Mouse (Mus musculus) G1E (cell line): ENCODE measurements around the gene Olfr1428. TPM values are rescaled to one million over a fixed set of nuclear protein-coding genes. Genes with fewer than 3 reads are reported as not detected.

Source experiments
- ATAC-seq: 2 replicates; pipeline ENCODE4 v1.8.0; 2016; ENCODE audit warnings: mild to moderate bottlenecking; ENCODE audit not compliant: insufficient number of reproducible peaks, poor library complexity, low FRiP score, severe bottlenecking; ENCODE audit errors: extremely low read depth
- DNase-seq: peaks from one replicate; pipeline ENCODE4 v3.0.0; 2012; ENCODE audit warnings: low spot score
- H3K27me3 ChIP-seq: 2 replicates; pipeline ENCODE4 v1.6.1; 2012; ENCODE audit warnings: mild to moderate bottlenecking, low read length, inconsistent platforms; ENCODE audit not compliant: insufficient read depth
- H3K36me3 ChIP-seq: replicated peaks from 2 replicates; pipeline ENCODE3; 2012; ENCODE audit warnings: mild to moderate bottlenecking, inconsistent platforms
- H3K4me1 ChIP-seq: 2 replicates; pipeline ENCODE4 v1.6.1; 2012; ENCODE audit warnings: low read depth, low read length, inconsistent platforms, mixed read lengths; ENCODE audit not compliant: insufficient read depth
- H3K4me3 ChIP-seq: 2 replicates; pipeline ENCODE4 v1.5.1; 2012; ENCODE audit warnings: low read depth, mild to moderate bottlenecking, inconsistent platforms, low read length, moderate library complexity, mixed read lengths
- H3K9me3 ChIP-seq: replicated peaks from 2 replicates; pipeline ENCODE4 v1.6.1; 2012; ENCODE audit warnings: inconsistent platforms
- CTCF ChIP-seq: IDR thresholded peaks from 2 replicates; pipeline ENCODE4 v1.5.1; 2012; ENCODE audit warnings: low read depth, low read length, inconsistent platforms, mixed read lengths
- GATA1 ChIP-seq: IDR thresholded peaks from 2 replicates; pipeline ENCODE4 v1.6.1; 2012; ENCODE audit warnings: borderline replicate concordance, low read length, inconsistent platforms, mixed read lengths
- GATA2 ChIP-seq: IDR thresholded peaks from 2 replicates; pipeline ENCODE4 v1.6.1; 2012; ENCODE audit warnings: low read depth, low read length, inconsistent platforms, borderline replicate concordance
- POLR2AphosphoS5 ChIP-seq: IDR thresholded peaks from 2 replicates; pipeline ENCODE4 v1.6.1; 2012; ENCODE audit warnings: low read depth, low read length, inconsistent platforms; ENCODE audit not compliant: insufficient replicate concordance
- TAL1 ChIP-seq: conservative IDR thresholded peaks from 2 replicates; pipeline ENCODE4 v1.6.1; 2012; ENCODE audit warnings: low read depth, low read length, inconsistent platforms, mixed read lengths
- polyA plus RNA-seq: library from polyadenylated mRNA; stranded (reverse); fragments of >175 nt; gene quantifications from 2 replicates; pipeline ENCODE4 v1.2.3, GENCODE M21; 2012
- total RNA-seq, 2 experiments: library from RNA; stranded (forward) in 1 of 2; stranded (reverse) in 1 of 2; fragments of 200-1000 nt in 1 of 2; fragments of >200 nt in 1 of 2; fragmentation: Nextera tagmentation in 1 of 2; gene quantifications; 2 replicates each; pipeline ENCODE4 v1.2.3; 2014 to 2017

Olfr1428 gene
- total RNA-seq (2014; fragmentation: Nextera tagmentation) (not detected in 2 replicates), total RNA-seq (2017) (0.12 and 0.22 TPM in 2 replicates), polyA plus RNA-seq (not detected in 2 replicates)

GRCm38 (mm10) chr19:12115797-12116196 is at the start of gene Olfr1428:
Gene Olfr1428 (minus strand): TSS chr19:12115897.
- no peak for TF ChIP-seq GATA2
- no peak for TF ChIP-seq POLR2AphosphoS5
- TF ChIP-seq TAL1: no peak
- TF ChIP-seq CTCF: no peak
- TF ChIP-seq GATA1: no peak
- Histone ChIP-seq H3K4me3 (no peak within 1 kb of the TSS), H3K36me3 (no peaks in the 10 kb centered on the region), H3K4me1 (no peaks in the 10 kb centered on the region), H3K9me3 (no peaks in the 10 kb centered on the region), H3K27me3 (no peaks in the 10 kb centered on the region)
- DNase-seq (no peak), ATAC-seq (no peak)

GRCm38 (mm10) chr19:12145452-12145851 is 29.8 kb upstream of the Olfr1428 start:
- DNase-seq (no peak), ATAC-seq (no peak; the same call in 1 of the 2 replicates)
- Histone ChIP-seq H3K27me3 (no peaks in the 10 kb centered on the region), H3K36me3 (no peaks in the 10 kb centered on the region), H3K4me1 (no peaks in the 10 kb centered on the region), H3K9me3 (no peaks in the 10 kb centered on the region), H3K4me3 (no peak overlapping the region)
- TF ChIP-seq GATA1 (no peak), GATA2 (no peak), POLR2AphosphoS5 (no peak), TAL1 (no peak), CTCF (no peak)

- ATAC-seq (no peak), DNase-seq (no peak)
- Histone ChIP-seq H3K4me3 (no peak overlapping the region), H3K36me3 (no peaks in the 10 kb centered on the region), H3K27me3 (no peaks in the 10 kb centered on the region), H3K4me1 (no peaks in the 10 kb centered on the region), H3K9me3 (no peaks in the 10 kb centered on the region)
- no peak for TF ChIP-seq TAL1
- no peak for TF ChIP-seq GATA1
- no peak for TF ChIP-seq CTCF
- TF ChIP-seq GATA2: no peak
- TF ChIP-seq POLR2AphosphoS5: no peak
Measured at GRCm38 (mm10) chr19:12143356-12143755, 27.7 kb upstream of the Olfr1428 start.

- no peaks in the 10 kb centered on the region for H3K27me3 ChIP-seq
- ATAC-seq: no peak
- H3K36me3 ChIP-seq: no peaks in the 10 kb centered on the region
- DNase-seq: no peak
- TF ChIP-seq GATA1 (no peak), CTCF (peak; percentile 15; the same call in 1 of the 2 replicates)
- H3K9me3 ChIP-seq: no peaks in the 10 kb centered on the region
- no peak overlapping the region for H3K4me3 ChIP-seq
- no peaks in the 10 kb centered on the region for H3K4me1 ChIP-seq
Measured at GRCm38 (mm10) chr19:12134289-12134688, 18.6 kb upstream of the Olfr1428 start.

GRCm38 (mm10) chr19:12123103-12123502 is 7.4 kb upstream of the Olfr1428 start, which contains the start of gene Olfr76:
Gene Olfr76 (minus strand): TSS chr19:12123203.
- Histone ChIP-seq H3K27me3 (no peaks in the 10 kb centered on the region), H3K4me3 (no peak within 1 kb of the TSS), H3K4me1 (no peaks in the 10 kb centered on the region), H3K36me3 (no peaks in the 10 kb centered on the region), H3K9me3 (no peaks in the 10 kb centered on the region)
- TF ChIP-seq POLR2AphosphoS5 (no peak), GATA2 (no peak)
- DNase-seq (no peak), ATAC-seq (no peak)

GRCm38 (mm10) chr19:12116464-12116863 is 767 bp upstream of the Olfr1428 start:
- H3K4me3 ChIP-seq: no peak overlapping the region
- no peak for TF ChIP-seq GATA2
- TF ChIP-seq GATA1: no peak
- no peak for TF ChIP-seq TAL1
- no peak for TF ChIP-seq CTCF
- TF ChIP-seq POLR2AphosphoS5: no peak
- no peak for DNase-seq
- H3K4me1 ChIP-seq: no peaks in the 10 kb centered on the region
- H3K36me3 ChIP-seq: no peaks in the 10 kb centered on the region
- ATAC-seq: no peak
- no peaks in the 10 kb centered on the region for H3K9me3 ChIP-seq
- no peaks in the 10 kb centered on the region for H3K27me3 ChIP-seq

- ATAC-seq: no peak
- TF ChIP-seq TAL1 (no peak), GATA1 (no peak), GATA2 (no peak), POLR2AphosphoS5 (no peak), CTCF (no peak)
Measured at GRCm38 (mm10) chr19:12113807-12114206, 1.9 kb downstream of the Olfr1428 start.

More at GRCm38 (mm10) chr19:12113807-12114206, 1.9 kb downstream of the Olfr1428 start:
- H3K4me3 ChIP-seq: no peak overlapping the region
- H3K4me1 ChIP-seq: no peaks in the 10 kb centered on the region
- no peaks in the 10 kb centered on the region for H3K9me3 ChIP-seq
- H3K27me3 ChIP-seq: no peaks in the 10 kb centered on the region
- DNase-seq: no peak
- no peaks in the 10 kb centered on the region for H3K36me3 ChIP-seq
